Mouse (Mus musculus) hindbrain, postnatal 0 days (tissue): ENCODE data around the gene Mob3a. TPM values are rescaled to one million over a fixed set of nuclear protein-coding genes. Genes with fewer than 3 reads are reported as not detected.
A peak's percentile ranks its signal among the peaks of the same experiment; 100 is the strongest.

Source experiments
- ATAC-seq: fragments of 200-750 bp; cut with Nextera tagmentation; 2 replicates; pipeline ENCODE4 v1.8.0; 2017; ENCODE audit warnings: mild to moderate bottlenecking, moderate TSS enrichment, moderate library complexity
- DNase-seq: peaks from one replicate; pipeline ENCODE4 v3.0.0-alpha.2; 2015; ENCODE audit warnings: low spot score
- H3K27ac ChIP-seq: fragments of 300-500 bp; sonication (generic); 2 replicates; pipeline ENCODE4 v1.5.1; 2014; ENCODE audit warnings: mild to moderate bottlenecking
- H3K27me3 ChIP-seq: fragments of 300-500 bp; sonication (generic); 2 replicates; pipeline ENCODE4 v1.6.1; 2014; ENCODE audit warnings: low read length, mixed read lengths; ENCODE audit not compliant: insufficient read depth
- H3K36me3 ChIP-seq: fragments of 300-500 bp; sonication (generic); 2 replicates; pipeline ENCODE4 v1.6.1; 2014; ENCODE audit warnings: low read length, mixed read lengths; ENCODE audit not compliant: insufficient read depth
- H3K4me1 ChIP-seq: fragments of 300-500 bp; sonication (generic); 2 replicates; pipeline ENCODE4 v1.6.1; 2014; ENCODE audit warnings: antibody characterized with exemption, low read length, mixed read lengths; ENCODE audit not compliant: insufficient read depth
- H3K4me2 ChIP-seq: fragments of 300-500 bp; sonication (generic); 2 replicates; pipeline ENCODE4 v1.6.1; 2014; ENCODE audit warnings: low read depth, mild to moderate bottlenecking, low read length, moderate library complexity, mixed read lengths
- H3K4me3 ChIP-seq: fragments of 300-500 bp; sonication (generic); 2 replicates; pipeline ENCODE4 v1.5.1; 2014; ENCODE audit warnings: low read length
- H3K9ac ChIP-seq: fragments of 300-500 bp; sonication (generic); replicated peaks from 2 replicates; pipeline ENCODE4 v1.6.1; 2014; ENCODE audit warnings: mild to moderate bottlenecking, low read length, moderate library complexity, mixed read lengths
- H3K9me3 ChIP-seq: fragments of 300-500 bp; sonication (generic); 2 replicates; pipeline ENCODE4 v1.6.1; 2016; ENCODE audit warnings: low read length, mixed read lengths
- CTCF ChIP-seq: IDR thresholded peaks from 2 replicates; pipeline ENCODE4 v1.5.1; 2016; ENCODE audit warnings: antibody characterized with exemption, control low read depth, low read depth
- WGBS: fragments of 180-500 bp; shearing (Covaris S2); extraction: QIAGEN DNeasy Blood & Tissue Kit; methylation state at CpG from one replicate; pipeline ENCODE4 v1.1.7; 2014; 5-methylcytosine and 5-hydroxymethylcytosine counted together
- polyA plus RNA-seq: library from polyadenylated mRNA; unstranded; fragments of >200 nt; fragmentation: Nextera tagmentation; extraction: Ambion mirVana; gene quantifications from 2 replicates; pipeline ENCODE4 v1.2.1, GENCODE M21; 2015
- total RNA-seq: library from RNA; depleted of rRNA; stranded (reverse); fragments of >200 nt; gene quantifications from 2 replicates; pipeline ENCODE4 v1.2.3, GENCODE M21; 2014

Mob3a gene
- total and polyA plus RNA-seq, 2 experiments from 2014 or later, result 38.8 to 76.4 TPM

DNA sequence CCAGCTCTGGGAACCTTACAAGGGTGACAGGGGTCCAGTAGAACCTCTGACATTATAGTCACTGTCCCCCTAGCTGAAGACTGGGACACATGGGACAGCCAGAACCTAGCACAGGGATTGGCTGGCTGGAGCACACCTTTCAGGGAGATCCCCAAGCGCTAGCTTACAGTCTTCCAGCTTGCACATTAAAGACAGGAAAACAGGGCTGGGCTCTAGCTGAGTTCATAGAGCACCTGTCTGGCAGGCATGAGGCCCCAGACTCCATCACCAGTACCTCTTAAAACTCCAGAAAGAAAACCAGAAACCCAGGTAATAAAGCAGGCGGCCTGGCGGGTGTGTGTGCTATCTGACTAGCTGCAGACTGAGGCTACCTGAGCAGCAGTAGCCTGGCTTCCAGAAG lies 28.1 kb downstream of the Mob3a start:
- H3K27ac ChIP-seq, result no peak overlapping the region
- ATAC-seq (no peak), DNase-seq (no peak)
- peaks cover 29% of the 10 kb centered on the region for H3K36me3 ChIP-seq
- WGBS, result 94% methylated on average over 3 of the region's 3 CpGs
- H3K4me1 ChIP-seq, result peaks cover 45% of the 10 kb centered on the region
- peak overlapping the region; percentile 95 for H3K9ac ChIP-seq
- no peak for TF ChIP-seq CTCF
- no peaks in the 10 kb centered on the region for H3K9me3 ChIP-seq
- peak overlapping the region; percentile 86 for H3K4me2 ChIP-seq
- no peaks in the 10 kb centered on the region for H3K27me3 ChIP-seq
- no peak overlapping the region for H3K4me3 ChIP-seq

DNA sequence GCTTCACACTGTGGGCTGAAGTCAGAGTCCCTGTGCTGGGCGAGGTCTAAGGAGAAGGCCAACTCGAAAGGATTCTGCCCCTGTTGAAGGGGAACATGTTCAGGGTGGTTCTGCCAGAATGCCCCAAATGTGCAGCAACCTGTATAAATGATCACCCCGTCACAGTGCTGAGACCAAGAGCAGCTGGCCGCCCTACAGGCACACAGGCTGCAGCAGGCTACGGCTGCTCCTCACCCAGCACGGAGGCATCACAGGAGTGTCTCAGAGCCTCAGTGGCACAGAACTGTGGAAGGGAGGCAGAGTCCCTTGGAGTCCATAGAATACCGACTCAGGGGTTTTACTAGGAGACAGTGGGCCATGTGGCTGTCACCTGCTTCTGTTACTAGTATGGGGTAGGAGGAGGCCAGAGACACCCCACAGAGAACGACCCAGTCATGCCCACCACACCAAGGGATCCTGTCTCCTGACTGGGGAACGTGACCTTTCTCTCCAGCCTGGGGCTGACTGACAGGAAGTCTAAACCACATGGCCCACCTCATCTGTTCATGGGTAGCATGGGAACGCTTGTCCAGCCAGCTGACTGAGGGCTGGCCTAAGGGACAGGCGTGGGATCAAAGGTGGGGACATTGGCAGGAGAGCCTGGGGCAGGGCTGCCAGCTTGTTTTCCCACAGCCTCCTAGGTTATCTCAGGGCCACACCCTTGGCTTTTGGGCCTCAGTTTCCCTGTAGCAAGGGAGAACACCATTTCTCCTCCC lies 29.7 kb downstream of the Mob3a start:
- no peak for DNase-seq
- no peaks in the 10 kb centered on the region for H3K9me3 ChIP-seq
- no peak for ATAC-seq
- H3K9ac ChIP-seq, result no peak overlapping the region
- no peak overlapping the region for H3K27ac ChIP-seq
- no peak overlapping the region for H3K4me3 ChIP-seq
- no peaks in the 10 kb centered on the region for H3K27me3 ChIP-seq
- peaks cover 44% of the 10 kb centered on the region for H3K36me3 ChIP-seq
- peaks cover 30% of the 10 kb centered on the region for H3K4me1 ChIP-seq
- H3K4me2 ChIP-seq, result no peak overlapping the region
- 69% methylated on average over 11 of the region's 11 CpGs for WGBS
- no peak for TF ChIP-seq CTCF

DNA sequence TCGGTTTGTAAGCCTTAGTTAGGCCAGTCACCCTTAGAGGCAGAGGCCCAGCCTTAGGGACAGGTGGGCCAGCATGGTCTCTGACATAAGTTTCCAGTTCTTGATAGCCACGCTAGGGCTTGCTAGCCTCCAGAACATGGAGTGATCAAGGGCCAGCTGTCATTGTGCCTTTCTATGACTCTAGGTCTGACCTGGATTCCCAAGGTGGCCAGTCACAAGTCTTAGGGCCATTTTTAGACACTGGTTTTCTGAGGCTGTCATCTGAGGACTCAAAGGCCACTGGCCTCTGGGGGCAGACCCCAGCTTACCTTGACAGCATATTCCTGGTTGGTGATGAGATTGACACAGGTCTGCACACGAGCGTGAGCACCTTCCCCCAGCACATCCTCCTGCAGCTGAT lies 30.5 kb downstream of the Mob3a start:
- Histone ChIP-seq H3K9ac (no peak overlapping the region), H3K4me2 (no peak overlapping the region), H3K27me3 (no peaks in the 10 kb centered on the region), H3K4me1 (peaks cover 25% of the 10 kb centered on the region), H3K36me3 (peaks cover 53% of the 10 kb centered on the region), H3K9me3 (no peaks in the 10 kb centered on the region), H3K4me3 (no peak overlapping the region), H3K27ac (no peak overlapping the region)
- no peak for TF ChIP-seq CTCF
- no peak for ATAC-seq
- 95% methylated on average over 4 of the region's 4 CpGs for WGBS
- DNase-seq, result no peak

DNA sequence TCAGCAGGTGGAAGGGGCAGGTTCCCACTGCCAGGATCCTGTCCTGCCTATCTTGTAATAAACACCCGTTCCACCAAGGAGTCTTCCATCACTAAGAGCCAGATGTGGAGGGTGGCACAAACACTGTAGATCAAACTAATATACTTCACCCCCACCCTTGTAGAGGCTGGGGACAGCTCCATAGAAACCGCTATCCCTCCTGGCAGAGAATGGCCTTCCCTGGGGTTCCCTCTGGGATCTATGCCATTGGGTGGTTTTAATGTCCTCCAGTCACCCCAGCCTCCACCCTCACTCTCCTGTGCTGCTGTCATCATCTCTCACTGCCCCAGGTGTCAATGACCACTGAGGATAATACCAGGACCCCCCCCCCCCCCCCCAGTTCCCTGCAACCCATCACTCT lies 31.2 kb downstream of the Mob3a start:
- Histone ChIP-seq H3K27ac (peak overlapping the region; percentile 11; the same call in 1 of the 2 replicates), H3K27me3 (no peaks in the 10 kb centered on the region), H3K9me3 (no peaks in the 10 kb centered on the region), H3K4me2 (no peak overlapping the region), H3K36me3 (peaks cover 55% of the 10 kb centered on the region), H3K9ac (0 out of 2 replicates have a peak overlapping the region, but pooled peaks have one; percentile 28), H3K4me3 (no peak overlapping the region), H3K4me1 (peaks cover 25% of the 10 kb centered on the region)
- DNase-seq (no peak), ATAC-seq (no peak)
- TF ChIP-seq CTCF, result no peak
- WGBS, result 74% methylated on average over 2 of the region's 2 CpGs

DNA sequence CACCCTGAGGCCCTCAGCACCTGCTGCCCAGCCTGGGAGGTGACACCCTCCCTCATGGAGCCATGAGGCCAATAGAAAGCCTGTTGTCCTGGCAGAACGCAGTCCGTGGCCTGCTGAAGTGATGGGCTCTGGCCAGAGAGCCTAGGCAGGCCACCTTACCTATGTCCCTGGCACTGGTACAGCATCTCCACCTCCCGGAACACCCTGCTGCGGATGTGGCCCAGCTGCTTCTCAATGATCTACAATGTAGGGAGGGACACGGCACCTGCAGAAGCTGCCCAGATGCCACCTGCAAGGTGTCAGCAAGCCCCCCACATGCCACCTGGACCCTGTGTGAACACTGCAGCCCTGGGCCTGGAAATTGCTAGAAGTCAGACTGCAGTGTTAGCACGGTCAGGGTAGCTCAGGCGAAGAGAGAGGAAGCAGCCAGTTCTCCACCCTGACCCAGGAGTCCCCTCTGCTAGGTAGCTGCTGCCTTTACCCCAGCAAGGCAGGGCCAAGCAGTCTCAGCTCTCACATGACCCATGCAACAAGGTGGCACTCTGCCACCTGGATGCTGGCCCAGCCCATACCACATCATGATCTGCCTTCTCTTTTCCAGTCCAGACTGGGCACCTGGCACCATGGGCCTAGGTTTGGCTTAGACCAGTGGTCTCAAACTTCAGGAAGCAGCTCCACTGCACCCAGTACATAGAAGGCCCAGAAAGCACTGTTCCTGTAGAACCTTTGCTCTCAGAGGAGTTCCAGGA lies 31.9 kb downstream of the Mob3a start:
- Histone ChIP-seq H3K9ac (0 out of 2 replicates have a peak overlapping the region, but pooled peaks have one; percentile 28), H3K9me3 (no peaks in the 10 kb centered on the region), H3K4me3 (no peak overlapping the region), H3K36me3 (peaks cover 55% of the 10 kb centered on the region), H3K27ac (peak overlapping the region; percentile 11; the same call in 1 of the 2 replicates), H3K4me1 (peaks cover 23% of the 10 kb centered on the region), H3K4me2 (no peak overlapping the region), H3K27me3 (no peaks in the 10 kb centered on the region)
- ATAC-seq (no peak), DNase-seq (peak; percentile 38)
- 81% methylated on average over 7 of the region's 7 CpGs for WGBS
- TF ChIP-seq CTCF, result no peak

DNA sequence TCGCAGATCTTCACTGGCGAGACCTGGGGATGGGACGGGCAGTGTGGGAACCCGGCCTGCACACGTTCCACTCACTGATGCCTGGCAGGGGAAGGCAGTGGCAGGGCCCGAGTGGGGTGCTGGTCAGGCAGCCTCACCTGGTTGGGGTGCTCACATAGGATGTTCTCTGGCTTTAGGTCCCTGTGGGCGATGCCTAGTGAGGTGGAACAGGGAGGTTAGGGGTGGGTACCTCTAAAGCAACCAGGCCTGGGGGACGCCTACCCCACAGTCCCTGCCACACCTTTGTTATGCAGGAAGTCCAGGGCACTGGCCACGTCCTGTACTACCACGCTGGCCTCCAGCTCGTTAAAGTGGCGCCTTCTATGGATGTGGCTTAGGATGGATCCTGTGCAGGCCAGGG lies 32.8 kb downstream of the Mob3a start:
- 90% methylated on average over 12 of the region's 12 CpGs for WGBS
- no peaks in the 10 kb centered on the region for H3K27me3 ChIP-seq
- H3K9me3 ChIP-seq, result no peaks in the 10 kb centered on the region
- H3K4me1 ChIP-seq, result peaks cover 18% of the 10 kb centered on the region
- peaks cover 55% of the 10 kb centered on the region for H3K36me3 ChIP-seq
- H3K27ac ChIP-seq, result no peak overlapping the region
- DNase-seq (no peak), ATAC-seq (no peak)
- H3K9ac ChIP-seq, result no peak overlapping the region
- H3K4me2 ChIP-seq, result no peak overlapping the region
- H3K4me3 ChIP-seq, result no peak overlapping the region
- no peak for TF ChIP-seq CTCF

DNA sequence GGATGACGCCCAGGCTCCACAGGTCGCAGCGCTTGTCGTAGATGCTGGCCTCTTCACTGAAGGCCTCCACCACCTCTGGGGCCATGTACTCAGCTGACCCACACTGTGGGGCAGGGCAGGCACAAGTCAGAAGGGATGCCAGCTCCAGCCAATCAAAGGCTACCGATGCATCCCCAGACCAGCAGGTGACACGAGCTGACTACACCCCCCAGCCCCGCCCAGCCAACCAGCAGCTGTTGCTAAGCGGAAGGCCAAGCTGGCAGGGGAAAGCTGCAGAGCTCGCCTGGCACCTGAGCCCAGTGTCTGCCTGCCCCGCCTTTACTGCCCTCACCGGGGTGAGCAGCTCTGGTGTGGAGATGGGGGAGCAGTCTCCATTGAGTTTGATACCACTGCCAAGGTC lies 33.2 kb downstream of the Mob3a start:
- Histone ChIP-seq H3K4me2 (no peak overlapping the region), H3K27me3 (no peaks in the 10 kb centered on the region), H3K4me3 (no peak overlapping the region), H3K36me3 (peaks cover 55% of the 10 kb centered on the region), H3K27ac (no peak overlapping the region), H3K4me1 (peaks cover 14% of the 10 kb centered on the region), H3K9ac (no peak overlapping the region), H3K9me3 (no peaks in the 10 kb centered on the region)
- ATAC-seq, result no peak
- no peak for TF ChIP-seq CTCF
- WGBS, result 61% methylated on average over 11 of the region's 11 CpGs
- DNase-seq, result peak; percentile 43
